Mouse (Mus musculus) liver, adult (tissue): Measurements from ENCODE around the gene Adamts17.

Experiments used
- GATA4 ChIP-seq: IDR thresholded peaks from 2 replicates; pipeline ENCODE4 v1.6.1; 2014; ENCODE audit warnings: mild to moderate bottlenecking, low read length; ENCODE audit not compliant: insufficient replicate concordance

Gene Adamts17

GRCm38 (mm10) chr7:67027216-67027615, 187.7 kb downstream of the Adamts17 start:
- TF ChIP-seq GATA4: no peak

GRCm38 (mm10) chr7:67027696-67028095, 188.2 kb downstream of the Adamts17 start:
- TF ChIP-seq GATA4: no peak

GRCm38 (mm10) chr7:67028902-67029301, 189.4 kb downstream of the Adamts17 start:
- no peak for TF ChIP-seq GATA4

- TF ChIP-seq GATA4: no peak
Measured at GRCm38 (mm10) chr7:67029481-67029880, 189.9 kb downstream of the Adamts17 start.

GRCm38 (mm10) chr7:67031284-67031683, 191.7 kb downstream of the Adamts17 start:
- TF ChIP-seq GATA4: no peak

GRCm38 (mm10) chr7:67032616-67033015, 193.1 kb downstream of the Adamts17 start:
- TF ChIP-seq GATA4: no peak

- TF ChIP-seq GATA4: no peak
Measured at GRCm38 (mm10) chr7:67034369-67034768, 194.8 kb downstream of the Adamts17 start.

GRCm38 (mm10) chr7:67035246-67035645, 195.7 kb downstream of the Adamts17 start:
- no peak for TF ChIP-seq GATA4

- TF ChIP-seq GATA4: no peak
Measured at GRCm38 (mm10) chr7:67035661-67036060, 196.1 kb downstream of the Adamts17 start.

GRCm38 (mm10) chr7:67036502-67037485, 197.3 kb downstream of the Adamts17 start:
- no peak for TF ChIP-seq GATA4

- TF ChIP-seq GATA4: no peak
Measured at GRCm38 (mm10) chr7:67037726-67038520, 198.4 kb downstream of the Adamts17 start.

GRCm38 (mm10) chr7:67039143-67039542, 199.6 kb downstream of the Adamts17 start:
- no peak for TF ChIP-seq GATA4

GRCm38 (mm10) chr7:67039861-67040260, 200.3 kb downstream of the Adamts17 start:
- no peak for TF ChIP-seq GATA4

- no peak for TF ChIP-seq GATA4
Measured at GRCm38 (mm10) chr7:67041685-67042084, 202.2 kb downstream of the Adamts17 start.

GRCm38 (mm10) chr7:67044121-67044817, 204.7 kb downstream of the Adamts17 start:
- TF ChIP-seq GATA4: no peak

GRCm38 (mm10) chr7:67045202-67045601, 205.7 kb downstream of the Adamts17 start:
- no peak for TF ChIP-seq GATA4

- no peak for TF ChIP-seq GATA4
Measured at GRCm38 (mm10) chr7:67049206-67049605, 209.7 kb downstream of the Adamts17 start.
